In genomic region chrX:85171264-85171663, GRCm38 (mm10) we compare ENCODE assay signal across 20 mouse cellular contexts.
A peak's percentile ranks its signal among the peaks of the same experiment; 100 is the strongest.
DNase-seq lines count a peak whose midpoint lies in the region; ATAC-seq and TF ChIP-seq lines count a peak whose summit lies in the region.
"Had no signal": no experiment of that assay in that cellular context is flagged by ENCODE, and none has a peak within 500 bp of the region (broad histone marks: within the 10 kb centered on the region; RNA-seq: fewer than 3 reads in every experiment).

No protein-coding gene starts in this region.

- H3K4me2 ChIP-seq in heart, postnatal 0 days (ENCODE audit: low read depth, low read length) = no peak overlapping the region
- no peak overlapping the region for H3K4me2 ChIP-seq in lung, postnatal 0 days (replicated peaks; ENCODE audit: low read depth, low read length)
- H3K4me2 ChIP-seq: heart, embryonic 13.5 days; liver, embryonic 12.5 days; midbrain, embryonic 15.5 days had no signal

- WGBS in heart, postnatal 0 days = 61% methylated on average over 2 of the region's 2 CpGs
- 65% methylated on average over 2 of the region's 2 CpGs for WGBS in lung, postnatal 0 days

- no peak for TF ChIP-seq EP300 in heart, postnatal 0 days (IDR thresholded peaks at IDR 0.05; ENCODE audit: low read depth)
- TF ChIP-seq EP300 in lung, postnatal 0 days (IDR thresholded peaks at IDR 0.05) = no peak

- H3K27ac ChIP-seq in heart, postnatal 0 days (ENCODE audit: low read depth) = no peak overlapping the region
- no peak overlapping the region for H3K27ac ChIP-seq in lung, postnatal 0 days (ENCODE audit: low read length)
- H3K27ac ChIP-seq: heart, embryonic 13.5 days; hindbrain, postnatal 0 days; liver, embryonic 12.5 days; midbrain, embryonic 15.5 days had no signal

- no peaks in the 10 kb centered on the region for H3K36me3 ChIP-seq in heart, postnatal 0 days (replicated peaks; ENCODE audit: control insufficient read depth, insufficient read depth, low read length)
- H3K36me3 ChIP-seq in lung, postnatal 0 days (ENCODE audit: insufficient read depth, low read length) = no peaks in the 10 kb centered on the region
- H3K36me3 ChIP-seq: heart, embryonic 13.5 days; liver, embryonic 12.5 days; midbrain, embryonic 15.5 days had no signal

- no peaks in the 10 kb centered on the region for H3K27me3 ChIP-seq in heart, postnatal 0 days (ENCODE audit: control insufficient read depth, insufficient read depth, low read length)
- no peaks in the 10 kb centered on the region for H3K27me3 ChIP-seq in lung, postnatal 0 days (replicated peaks; ENCODE audit: insufficient read depth, low read length)
- H3K27me3 ChIP-seq: heart, embryonic 13.5 days; liver, embryonic 12.5 days; megakaryocyte, embryonic 14.5 days; midbrain, embryonic 15.5 days had no signal

- ATAC-seq in heart, postnatal 0 days (ENCODE audit: insufficient read depth, low read depth) = no peak
- ATAC-seq in lung, postnatal 0 days = no peak
- ATAC-seq: hindbrain, postnatal 0 days; liver, embryonic 12.5 days; midbrain, embryonic 15.5 days had no signal

- no peaks in the 10 kb centered on the region for H3K9me3 ChIP-seq in heart, postnatal 0 days (replicated peaks; ENCODE audit: control insufficient read depth, low read length)
- H3K9me3 ChIP-seq in lung, postnatal 0 days (ENCODE audit: low read length) = no peaks in the 10 kb centered on the region
- H3K9me3 ChIP-seq: heart, embryonic 13.5 days; liver, embryonic 12.5 days; megakaryocyte, embryonic 14.5 days; midbrain, embryonic 15.5 days had no signal

- no peak overlapping the region for H3K4me3 ChIP-seq in heart, postnatal 0 days (ENCODE audit: low read depth, low read length)
- H3K4me3 ChIP-seq in lung, postnatal 0 days (ENCODE audit: low read depth, low read length) = no peak overlapping the region
- H3K4me3 ChIP-seq: heart, embryonic 13.5 days; liver, embryonic 12.5 days; megakaryocyte, embryonic 14.5 days; midbrain, embryonic 15.5 days had no signal

- intact Hi-C loops in heart, postnatal 10 days (cut with DNase I) = loop anchor here (10.0 kb wide), 1 partner anchor 144 kb away; no protein-coding TSS in a partner anchor

- H3K4me1 ChIP-seq in heart, postnatal 0 days (ENCODE audit: control insufficient read depth, insufficient read depth) = no peaks in the 10 kb centered on the region
- no peaks in the 10 kb centered on the region for H3K4me1 ChIP-seq in lung, postnatal 0 days (ENCODE audit: insufficient read depth, low read depth, low read length)
- H3K4me1 ChIP-seq: heart, embryonic 13.5 days; liver, embryonic 12.5 days; megakaryocyte, embryonic 14.5 days; midbrain, embryonic 15.5 days had no signal

- no peak overlapping the region for H3K9ac ChIP-seq in heart, postnatal 0 days (replicated peaks; ENCODE audit: low read depth, low read length)
- no peak overlapping the region for H3K9ac ChIP-seq in lung, postnatal 0 days (replicated peaks; ENCODE audit: low read depth)
- H3K9ac ChIP-seq: heart, embryonic 13.5 days; liver, embryonic 12.5 days; midbrain, embryonic 15.5 days had no signal

- peak; percentile 10; the same call in 1 of the 2 replicates for TF ChIP-seq CTCF in heart, postnatal 0 days (IDR thresholded peaks at IDR 0.05; ENCODE audit: low read depth)
- TF ChIP-seq CTCF in lung, postnatal 0 days (IDR thresholded peaks at IDR 0.05) = peak; percentile 48

- no peak for DNase-seq in heart, postnatal 0 days (ENCODE audit: low spot score)
- no peak for DNase-seq in heart, postnatal 10 days
- DNase-seq in lung, postnatal 0 days (ENCODE audit: low spot score) = no peak
- no peak for DNase-seq in lung, postnatal 14 days
- peak; percentile 4 for DNase-seq in ES-CJ7 (ENCODE audit: low read depth, low spot score)
- DNase-seq in thymus, postnatal 14 days = peak; percentile 22
- DNase-seq in right cerebral cortex, postnatal 25 days = no peak
- DNase-seq: adrenal gland, postnatal 36 days; cerebellum, adult 2 months; cerebellum, postnatal 36 days; heart, postnatal 4 days; kidney, adult 18-20 months; kidney, postnatal 14 days; layer of hippocampus, adult 9-11 months; right cerebral cortex, postnatal 14 days had no signal

Comparison
In these comparisons a context has a peak if more than half of its experiments do, and no peak if none do; other contexts are left out.
1. DNase-seq: peak in ES-CJ7 (single experiment) and thymus, postnatal 14 days (single experiment); none in heart, postnatal 0 days (single experiment), heart, postnatal 10 days (0 of 2), lung, postnatal 0 days (single experiment), lung, postnatal 14 days (single experiment) and right cerebral cortex, postnatal 25 days (single experiment).